Mouse (Mus musculus) frontal cortex, postnatal 14 days (tissue): Measurements from ENCODE around the gene Eef1akmt1.

Source experiments
- DNase-seq, 2 experiments: peaks; one replicate each; pipeline ENCODE4 v3.0.0; 2022; ENCODE audit warnings: low spot score in 2 of 2

Eef1akmt1 gene

GRCm38 (mm10) chr14:57546557-57547021 lies 24.8 kb downstream of the Eef1akmt1 start:
- no peak for DNase-seq

- no peak for DNase-seq
These were observed 25.3 kb downstream of the Eef1akmt1 start for GRCm38 (mm10) chr14:57546131-57546530.

- no peak for DNase-seq
These were observed 25.9 kb downstream of the Eef1akmt1 start for GRCm38 (mm10) chr14:57545526-57545925.

- DNase-seq, result no peak
These were observed 27.9 kb downstream of the Eef1akmt1 start for GRCm38 (mm10) chr14:57543420-57544039.

- no peak for DNase-seq
These were observed 29.2 kb downstream of the Eef1akmt1 start for GRCm38 (mm10) chr14:57542231-57542630.

- no peak for DNase-seq
These were observed 30.7 kb downstream of the Eef1akmt1 start for GRCm38 (mm10) chr14:57540683-57541082.

GRCm38 (mm10) chr14:57537261-57538015 lies 34.0 kb downstream of the Eef1akmt1 start:
- no peak for DNase-seq

GRCm38 (mm10) chr14:57536820-57537219 lies 34.6 kb downstream of the Eef1akmt1 start:
- no peak for DNase-seq

- no peak for DNase-seq
These were observed 35.8 kb downstream of the Eef1akmt1 start for GRCm38 (mm10) chr14:57535646-57536045.

- no peak for DNase-seq
These were observed 36.5 kb downstream of the Eef1akmt1 start for GRCm38 (mm10) chr14:57534961-57535360.

- no peak for DNase-seq
These were observed 37.1 kb downstream of the Eef1akmt1 start for GRCm38 (mm10) chr14:57534346-57534745.

- no peak for DNase-seq
These were observed 37.6 kb downstream of the Eef1akmt1 start for GRCm38 (mm10) chr14:57533841-57534240.

GRCm38 (mm10) chr14:57533214-57533613 lies 38.2 kb downstream of the Eef1akmt1 start:
- DNase-seq, result no peak

- no peak for DNase-seq
These were observed 38.8 kb downstream of the Eef1akmt1 start for GRCm38 (mm10) chr14:57532577-57532976.

GRCm38 (mm10) chr14:57529786-57530515 lies 41.5 kb downstream of the Eef1akmt1 start:
- no peak for DNase-seq

GRCm38 (mm10) chr14:57529086-57529785 lies 42.2 kb downstream of the Eef1akmt1 start:
- DNase-seq, result peak in 1 of 2 experiments; percentile 40

- DNase-seq, result no peak
These were observed 43.8 kb downstream of the Eef1akmt1 start for GRCm38 (mm10) chr14:57527598-57527997.

GRCm38 (mm10) chr14:57527122-57527521 lies 44.3 kb downstream of the Eef1akmt1 start:
- no peak for DNase-seq

GRCm38 (mm10) chr14:57526050-57526623 lies 45.3 kb downstream of the Eef1akmt1 start:
- no peak for DNase-seq

- peak; percentile 62 to 70 for DNase-seq
These were observed 45.9 kb downstream of the Eef1akmt1 start for GRCm38 (mm10) chr14:57525388-57526049.
